Mouse (Mus musculus) megakaryocyte, embryonic 14.5 days (primary cell): ENCODE results near the gene Mgst3.

Experiments used
- FLI1 ChIP-seq: IDR thresholded peaks from 2 replicates; pipeline ENCODE4 v1.6.1; 2012; ENCODE audit warnings: low read length, inconsistent platforms, mixed read lengths
- GATA1 ChIP-seq: IDR thresholded peaks from 3 replicates; pipeline ENCODE4 v1.6.1; 2012; ENCODE audit warnings: mixed read lengths, low read length, inconsistent platforms, borderline replicate concordance

- TF ChIP-seq GATA1 (no peak), FLI1 (no peak)
Observed at GRCm38 (mm10) chr1:167382763-167383162, 10.9 kb downstream of the Mgst3 start.
